Mouse (Mus musculus): Measurements from ENCODE around the gene Ugt1a9. TPM values are rescaled to one million over a fixed set of nuclear protein-coding genes. Genes with fewer than 3 reads are reported as not detected.
"Not testable (repeated sequence)": the region's sequence is repeated elsewhere in the genome, so short reads cannot be mapped to it uniquely, and the experiment has no call there.

Ugt1a9 gene
- polyA plus RNA-seq (2012) = not detected in 2 replicates

DNA sequence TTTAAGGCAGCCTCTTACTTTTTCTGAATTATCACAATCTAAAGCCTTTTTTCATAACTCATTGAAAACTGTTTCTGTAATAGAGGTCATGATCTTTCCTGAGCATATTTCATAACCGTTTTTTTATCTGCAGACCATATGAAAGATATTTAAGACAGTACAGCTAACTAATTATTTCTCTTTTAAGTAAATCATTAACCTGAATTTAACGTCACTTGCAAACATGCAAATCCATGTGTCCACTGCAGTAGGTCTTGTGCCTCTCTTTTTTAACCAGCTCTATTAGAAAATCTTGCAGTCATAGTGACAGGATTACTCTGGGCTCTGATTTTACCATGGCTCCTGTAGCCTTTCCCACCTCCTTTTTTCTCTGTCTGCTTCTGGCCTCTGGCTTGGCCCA, at the start of gene Ugt1a9:
TSS of gene Ugt1a9 (plus strand) at position 306 of the 400 bp plus-strand sequence.
- Histone ChIP-seq H3K27me3 (ENCODE audit: control insufficient read depth) (no peaks in the 10 kb centered on the region), H3K4me1 (ENCODE audit: control insufficient read depth) (no peaks in the 10 kb centered on the region), H3K36me3 (ENCODE audit: control insufficient read depth) (no peaks in the 10 kb centered on the region), H3K4me3 (replicated peaks) (no peak within 1 kb of the TSS), H3K9me3 (ENCODE audit: control insufficient read depth, low read length) (no peaks in the 10 kb centered on the region)
- TF ChIP-seq GATA1 (IDR thresholded peaks at IDR 0.05; ENCODE audit: low read length) (no peak), TAL1 (IDR thresholded peaks at IDR 0.05; ENCODE audit: low read length) (no peak)

DNA sequence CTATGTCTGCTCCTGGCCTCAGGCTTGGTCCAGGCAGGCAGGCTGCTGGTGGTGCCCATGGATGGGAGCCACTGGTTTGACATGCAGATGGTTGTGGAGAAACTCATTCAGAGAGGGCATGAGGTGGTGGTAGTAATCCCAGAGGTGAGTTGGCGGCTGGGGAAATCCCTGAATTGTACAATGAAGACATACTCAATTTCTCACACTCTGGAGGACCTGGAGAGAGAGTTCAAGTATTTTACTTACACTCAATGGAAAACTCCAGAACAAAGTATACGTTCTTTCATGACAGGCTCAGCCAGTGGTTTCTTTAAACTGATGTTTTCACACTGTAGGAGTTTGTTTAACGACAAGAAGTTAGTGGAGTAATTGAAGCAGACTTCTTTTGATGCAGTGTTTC, 45.4 kb upstream of the Ugt1a9 start:
- H3K4me1 ChIP-seq (ENCODE audit: control insufficient read depth); H3K4me3 ChIP-seq (replicated peaks); H3K36me3 ChIP-seq (ENCODE audit: control insufficient read depth); H3K9me3 ChIP-seq (ENCODE audit: control insufficient read depth, low read length); H3K27me3 ChIP-seq (ENCODE audit: control insufficient read depth): not testable (repeated sequence)

DNA sequence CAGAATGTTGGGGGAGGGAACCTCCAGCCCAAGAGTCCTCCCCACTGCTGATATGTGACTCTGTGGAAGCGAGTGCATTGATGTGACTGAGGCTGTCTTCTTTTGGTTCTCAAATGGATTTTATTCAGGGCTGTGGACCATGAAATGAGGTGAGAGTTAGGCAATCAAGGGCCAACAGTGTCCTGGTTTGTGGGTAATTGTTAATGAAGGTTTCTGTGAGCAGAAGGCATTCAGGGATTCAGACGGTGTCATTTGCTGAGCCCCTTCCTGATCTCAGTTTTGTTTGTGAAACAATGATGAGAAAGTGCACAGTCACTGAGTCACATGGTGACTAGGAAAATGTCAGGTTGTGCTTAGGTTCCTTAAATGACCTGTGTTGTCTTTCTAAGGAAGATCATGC, 27.6 kb upstream of the Ugt1a9 start:
- not testable (repeated sequence) for H3K4me3 ChIP-seq (replicated peaks); H3K27me3 ChIP-seq (ENCODE audit: control insufficient read depth); H3K9me3 ChIP-seq (ENCODE audit: control insufficient read depth, low read length); H3K36me3 ChIP-seq (ENCODE audit: control insufficient read depth); H3K4me1 ChIP-seq (ENCODE audit: control insufficient read depth)

DNA sequence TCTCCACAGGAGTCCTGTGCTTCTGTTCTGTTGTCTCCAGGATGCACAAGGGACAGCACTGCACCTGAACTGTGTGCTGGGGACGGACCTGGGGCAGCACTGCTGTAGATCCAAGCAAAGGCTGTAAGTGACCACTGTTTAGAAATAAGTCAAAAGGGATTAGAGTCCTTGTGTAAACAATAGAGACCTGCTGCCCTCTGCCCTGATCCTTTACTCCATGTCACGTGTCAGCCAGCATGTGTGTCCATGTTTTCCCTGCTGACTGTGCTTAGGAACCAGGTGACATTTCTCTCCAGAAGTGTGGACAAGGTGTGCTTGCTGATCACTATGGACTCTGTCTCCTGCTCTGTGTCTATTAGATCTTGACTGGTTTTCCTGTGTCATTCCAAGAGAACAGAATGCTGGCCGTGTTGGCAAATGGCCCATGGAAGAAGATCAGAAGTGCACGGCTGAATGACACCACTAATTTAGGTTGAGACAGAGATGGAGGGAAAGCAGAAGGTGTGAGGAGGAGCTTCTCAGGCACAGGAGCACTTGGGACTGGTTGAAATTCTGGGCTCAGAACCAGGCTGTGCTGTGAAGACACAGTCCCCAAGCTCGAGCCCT, 25.7 kb upstream of the Ugt1a9 start:
- not testable (repeated sequence) for H3K4me1 ChIP-seq (ENCODE audit: control insufficient read depth); H3K27me3 ChIP-seq (ENCODE audit: control insufficient read depth); H3K4me3 ChIP-seq (replicated peaks)

DNA sequence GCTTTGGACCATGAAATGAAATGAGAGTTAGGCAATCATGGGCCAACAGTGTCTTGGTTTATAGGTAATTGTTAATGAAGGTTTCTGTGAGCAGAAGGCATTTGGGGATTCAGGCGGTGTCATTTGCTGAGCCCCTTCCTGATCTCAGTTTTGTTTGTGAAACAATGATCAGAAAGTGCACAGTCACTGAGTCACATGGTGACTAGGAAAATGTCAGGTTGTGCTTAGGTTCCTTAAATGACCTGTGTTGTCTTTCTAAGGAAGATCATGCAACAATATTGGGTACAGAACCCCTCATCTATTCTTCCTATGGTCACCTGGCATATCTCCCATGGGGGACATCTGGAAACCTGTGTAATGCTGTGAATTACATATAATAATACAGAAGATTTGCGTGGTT, 23.2 kb upstream of the Ugt1a9 start:
- not testable (repeated sequence) for H3K36me3 ChIP-seq (ENCODE audit: control insufficient read depth); H3K9me3 ChIP-seq (ENCODE audit: control insufficient read depth, low read length); H3K27me3 ChIP-seq (ENCODE audit: control insufficient read depth); H3K4me1 ChIP-seq (ENCODE audit: control insufficient read depth); H3K4me3 ChIP-seq (replicated peaks)

More for the DNA sequence above, 25.7 kb upstream of the Ugt1a9 start:
- H3K9me3 ChIP-seq (ENCODE audit: control insufficient read depth, low read length); H3K36me3 ChIP-seq (ENCODE audit: control insufficient read depth): not testable (repeated sequence)

GRCm38 (mm10) chr1:88055088-88055487, 15.5 kb upstream of the Ugt1a9 start, which contains the start of gene Ugt1a10:
Gene Ugt1a10, plus strand, starts transcription at chr1:88055388.
- Histone ChIP-seq H3K36me3 (ENCODE audit: control insufficient read depth) (no peaks in the 10 kb centered on the region), H3K4me3 (replicated peaks) (no peak within 1 kb of the TSS), H3K27me3 (ENCODE audit: control insufficient read depth) (no peaks in the 10 kb centered on the region), H3K9me3 (ENCODE audit: control insufficient read depth, low read length) (no peaks in the 10 kb centered on the region), H3K4me1 (ENCODE audit: control insufficient read depth) (no peaks in the 10 kb centered on the region)
- TF ChIP-seq TAL1 (IDR thresholded peaks at IDR 0.05; ENCODE audit: low read length) = no peak
- TF ChIP-seq GATA1 (IDR thresholded peaks at IDR 0.05; ENCODE audit: low read length) = no peak

DNA sequence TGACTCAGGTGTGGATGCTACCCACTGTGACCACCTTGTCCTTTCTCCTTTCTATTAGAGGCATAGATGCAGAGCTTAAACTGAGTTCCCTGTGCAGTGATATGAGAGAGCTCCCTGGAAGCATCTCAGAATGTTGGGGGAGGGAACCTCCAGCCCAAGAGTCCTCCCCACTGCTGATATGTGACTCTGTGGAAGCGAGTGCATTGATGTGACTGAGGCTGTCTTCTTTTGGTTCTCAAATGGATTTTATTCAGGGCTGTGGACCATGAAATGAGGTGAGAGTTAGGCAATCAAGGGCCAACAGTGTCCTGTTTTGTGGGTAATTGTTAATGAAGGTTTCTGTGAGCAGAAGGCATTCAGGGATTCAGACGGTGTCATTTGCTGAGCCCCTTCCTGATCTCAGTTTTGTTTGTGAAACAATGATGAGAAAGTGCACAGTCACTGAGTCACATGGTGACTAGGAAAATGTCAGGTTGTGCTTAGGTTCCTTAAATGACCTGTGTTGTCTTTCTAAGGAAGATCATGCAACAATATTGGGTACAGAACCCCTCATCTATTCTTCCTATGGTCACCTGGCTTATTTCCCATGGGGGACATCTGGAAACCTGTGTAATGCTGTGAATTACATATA, 4.0 kb upstream of the Ugt1a9 start:
- not testable (repeated sequence) for H3K4me1 ChIP-seq (ENCODE audit: control insufficient read depth); H3K9me3 ChIP-seq (ENCODE audit: control insufficient read depth, low read length); H3K27me3 ChIP-seq (ENCODE audit: control insufficient read depth); H3K4me3 ChIP-seq (replicated peaks); H3K36me3 ChIP-seq (ENCODE audit: control insufficient read depth)

DNA sequence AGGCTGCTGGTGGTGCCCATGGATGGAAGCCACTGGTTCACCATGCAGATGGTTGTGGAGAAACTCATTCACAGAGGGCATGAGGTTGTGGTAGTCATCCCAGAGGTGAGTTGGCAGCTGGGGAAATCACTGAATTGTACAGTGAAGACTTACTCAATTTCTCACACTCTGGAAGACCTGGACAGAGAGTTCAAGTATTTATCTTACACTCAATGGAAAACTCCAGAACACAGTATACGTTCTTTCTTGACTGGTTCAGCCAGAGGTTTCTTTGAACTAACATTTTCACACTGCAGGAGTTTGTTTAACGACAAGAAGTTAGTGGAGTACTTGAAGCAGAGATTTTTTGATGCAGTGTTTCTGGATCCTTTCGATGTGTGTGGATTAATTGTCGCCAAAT, 302 bp downstream of the Ugt1a9 start:
- H3K4me1 ChIP-seq (ENCODE audit: control insufficient read depth) = no peaks in the 10 kb centered on the region
- H3K36me3 ChIP-seq (ENCODE audit: control insufficient read depth) = no peaks in the 10 kb centered on the region
- TF ChIP-seq GATA1 (IDR thresholded peaks at IDR 0.05; ENCODE audit: low read length) (no peak), TAL1 (IDR thresholded peaks at IDR 0.05; ENCODE audit: low read length) (no peak)
- no peaks in the 10 kb centered on the region for H3K9me3 ChIP-seq (ENCODE audit: control insufficient read depth, low read length)
- no peaks in the 10 kb centered on the region for H3K27me3 ChIP-seq (ENCODE audit: control insufficient read depth)
- no peak overlapping the region for H3K4me3 ChIP-seq (replicated peaks)

DNA sequence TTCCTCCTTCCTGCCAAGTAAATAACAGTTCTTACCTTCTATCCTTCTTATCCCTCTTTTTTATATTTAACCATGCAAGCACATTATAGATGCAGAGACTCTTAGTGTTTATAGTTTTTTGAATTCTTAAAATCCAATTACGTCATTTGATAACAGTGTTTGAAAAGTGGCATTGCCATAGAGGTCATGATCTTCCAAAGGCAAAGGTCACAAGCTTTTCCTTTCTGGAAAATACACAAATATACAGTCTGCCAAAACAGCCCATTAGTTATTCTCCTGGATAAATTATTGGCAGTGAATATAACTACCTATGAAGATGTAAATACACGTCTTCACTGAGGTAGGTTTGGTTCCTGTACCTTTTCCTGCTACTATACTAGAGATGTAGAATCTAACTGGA, 3.9 kb downstream of the Ugt1a9 start:
- Histone ChIP-seq H3K27me3 (ENCODE audit: control insufficient read depth) (no peaks in the 10 kb centered on the region), H3K4me1 (ENCODE audit: control insufficient read depth) (no peaks in the 10 kb centered on the region), H3K9me3 (ENCODE audit: control insufficient read depth, low read length) (no peaks in the 10 kb centered on the region), H3K36me3 (ENCODE audit: control insufficient read depth) (no peaks in the 10 kb centered on the region), H3K4me3 (replicated peaks) (no peak overlapping the region)
- TF ChIP-seq GATA1 (IDR thresholded peaks at IDR 0.05; ENCODE audit: low read length) (no peak), TAL1 (IDR thresholded peaks at IDR 0.05; ENCODE audit: low read length) (no peak)

GRCm38 (mm10) chr1:88077128-88077527, 6.5 kb downstream of the Ugt1a9 start:
- no peak for TF ChIP-seq GATA1 (IDR thresholded peaks at IDR 0.05; ENCODE audit: low read length)
- no peak for TF ChIP-seq TAL1 (IDR thresholded peaks at IDR 0.05; ENCODE audit: low read length)
- H3K4me3 ChIP-seq (replicated peaks) = no peak overlapping the region
- H3K27me3 ChIP-seq (ENCODE audit: control insufficient read depth) = no peaks in the 10 kb centered on the region
- no peaks in the 10 kb centered on the region for H3K9me3 ChIP-seq (ENCODE audit: control insufficient read depth, low read length)
- H3K36me3 ChIP-seq (ENCODE audit: control insufficient read depth) = no peaks in the 10 kb centered on the region
- H3K4me1 ChIP-seq (ENCODE audit: control insufficient read depth) = no peaks in the 10 kb centered on the region

Measured in erythroblast, embryonic 14.5 days (primary cell).